Mouse (Mus musculus): ENCODE results near the gene Olfr1051.

DNA sequence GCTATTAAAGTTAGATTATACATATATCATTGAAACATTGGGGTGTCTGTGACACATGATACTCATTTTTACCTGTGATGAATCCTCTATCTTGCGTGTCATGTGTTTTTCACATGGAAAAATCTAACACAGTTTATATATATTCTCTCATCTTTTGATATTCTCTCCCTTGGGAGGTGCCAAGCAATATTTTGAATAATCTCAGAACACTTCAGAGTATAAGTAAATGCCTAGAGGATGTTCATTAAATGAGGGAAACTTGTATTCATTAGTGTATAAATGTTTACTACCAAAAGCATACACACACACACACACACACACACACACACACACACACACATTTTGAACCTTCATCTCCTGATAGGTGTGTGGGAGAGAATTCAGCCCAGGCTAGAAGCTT, 47.6 kb downstream of the Olfr1051 start, which contains the start of gene Olfr1047:
- TF ChIP-seq POLR2A (IDR thresholded peaks at IDR 0.05; ENCODE audit: borderline replicate concordance, insufficient read depth, low read length) (no peak), CTCF (IDR thresholded peaks at IDR 0.05; ENCODE audit: borderline replicate concordance, insufficient read depth, low read depth, low read length) (no peak)
